Mouse (Mus musculus) forebrain, embryonic 10.5 days (tissue): ENCODE measurements around the gene Lad1. TPM values are rescaled to one million over a fixed set of nuclear protein-coding genes. Genes with fewer than 3 reads are reported as not detected.

Experiments used
- DNase-seq: peaks from one replicate; pipeline ENCODE4 v3.0.0-alpha.2; 2017; ENCODE audit warnings: low spot score; ENCODE audit errors: extremely low spot score
- H3K27ac ChIP-seq: fragments of 300-500 bp; sonication (generic); 2 replicates; pipeline ENCODE4 v1.5.1; 2016; ENCODE audit warnings: mild to moderate bottlenecking
- H3K27me3 ChIP-seq: fragments of 300-500 bp; sonication (generic); 2 replicates; pipeline ENCODE4 v1.6.1; 2016; ENCODE audit warnings: mild to moderate bottlenecking; ENCODE audit not compliant: poor library complexity, severe bottlenecking
- H3K36me3 ChIP-seq: fragments of 300-500 bp; sonication (generic); replicated peaks from 2 replicates; pipeline ENCODE4 v1.6.1; 2016; ENCODE audit warnings: mild to moderate bottlenecking, moderate library complexity
- H3K4me1 ChIP-seq: fragments of 300-500 bp; sonication (generic); 2 replicates; pipeline ENCODE4 v1.6.1; 2016
- H3K4me3 ChIP-seq: fragments of 300-500 bp; sonication (generic); 2 replicates; pipeline ENCODE4 v1.5.1; 2016; ENCODE audit warnings: mild to moderate bottlenecking, moderate library complexity
- H3K9me3 ChIP-seq: fragments of 300-500 bp; sonication (generic); 2 replicates; pipeline ENCODE4 v1.6.1; 2016; ENCODE audit warnings: mild to moderate bottlenecking, moderate library complexity
- WGBS: fragments of 180-500 bp; shearing (Covaris S2); methylation state at CpG from one replicate; pipeline ENCODE4 v1.1.7; 2016; 5-methylcytosine and 5-hydroxymethylcytosine counted together
- polyA plus RNA-seq: library from polyadenylated mRNA; unstranded; fragments of >200 nt; fragmentation: Nextera tagmentation; extraction: Ambion mirVana; gene quantifications from 2 replicates; pipeline ENCODE4 v1.2.1, GENCODE M21; 2016

The Lad1 gene
- polyA plus RNA-seq, 1 experiment from 2014 or later: 3.7 TPM

GRCm38 (mm10) chr1:135813071-135813470 lies 5.3 kb upstream of the Lad1 start:
- peaks cover 9% of the 10 kb centered on the region for H3K4me1 ChIP-seq
- H3K4me3 ChIP-seq: no peak overlapping the region
- 81% methylated on average over 4 of the region's 4 CpGs for WGBS
- DNase-seq: no peak
- H3K36me3 ChIP-seq: no peaks in the 10 kb centered on the region
- H3K27ac ChIP-seq: no peak overlapping the region
- peaks cover 51% of the 10 kb centered on the region for H3K27me3 ChIP-seq
- no peaks in the 10 kb centered on the region for H3K9me3 ChIP-seq

- 82% methylated on average over 5 of the region's 5 CpGs for WGBS
- DNase-seq: no peak
- Histone ChIP-seq H3K4me3 (no peak overlapping the region), H3K36me3 (no peaks in the 10 kb centered on the region), H3K27me3 (peaks cover 59% of the 10 kb centered on the region), H3K27ac (no peak overlapping the region), H3K9me3 (no peaks in the 10 kb centered on the region), H3K4me1 (peaks cover 12% of the 10 kb centered on the region)
Observed at GRCm38 (mm10) chr1:135813687-135814395, 4.6 kb upstream of the Lad1 start.

- Histone ChIP-seq H3K36me3 (no peaks in the 10 kb centered on the region), H3K4me1 (peaks cover 16% of the 10 kb centered on the region), H3K27me3 (peaks cover 66% of the 10 kb centered on the region), H3K4me3 (no peak overlapping the region), H3K9me3 (no peaks in the 10 kb centered on the region), H3K27ac (no peak overlapping the region)
- WGBS: 92% methylated on average over 5 of the region's 5 CpGs
- DNase-seq: no peak
Observed at GRCm38 (mm10) chr1:135814531-135814930, 3.9 kb upstream of the Lad1 start.

GRCm38 (mm10) chr1:135817595-135817994 lies 803 bp upstream of the Lad1 start:
- H3K9me3 ChIP-seq: no peaks in the 10 kb centered on the region
- no peaks in the 10 kb centered on the region for H3K36me3 ChIP-seq
- no peak for DNase-seq
- H3K27ac ChIP-seq: no peak overlapping the region
- H3K4me3 ChIP-seq: no peak overlapping the region
- H3K4me1 ChIP-seq: peaks cover 19% of the 10 kb centered on the region
- 62% methylated on average over 4 of the region's 4 CpGs for WGBS
- H3K27me3 ChIP-seq: peaks cover 85% of the 10 kb centered on the region

GRCm38 (mm10) chr1:135820071-135820470 lies 1.7 kb downstream of the Lad1 start:
- H3K9me3 ChIP-seq: no peaks in the 10 kb centered on the region

GRCm38 (mm10) chr1:135820736-135821364 lies 2.5 kb downstream of the Lad1 start:
- Histone ChIP-seq H3K27ac (no peak overlapping the region), H3K9me3 (no peaks in the 10 kb centered on the region), H3K36me3 (no peaks in the 10 kb centered on the region), H3K4me1 (peaks cover 17% of the 10 kb centered on the region), H3K4me3 (no peak overlapping the region), H3K27me3 (peaks cover 74% of the 10 kb centered on the region)
- 86% methylated on average over 16 of the region's 16 CpGs for WGBS
- DNase-seq: no peak

More at GRCm38 (mm10) chr1:135820071-135820470, 1.7 kb downstream of the Lad1 start:
- H3K4me1 ChIP-seq: peaks cover 17% of the 10 kb centered on the region
- DNase-seq: no peak
- H3K27ac ChIP-seq: no peak overlapping the region
- no peaks in the 10 kb centered on the region for H3K36me3 ChIP-seq
- 84% methylated on average over 10 of the region's 10 CpGs for WGBS
- peaks cover 81% of the 10 kb centered on the region for H3K27me3 ChIP-seq
- no peak overlapping the region for H3K4me3 ChIP-seq

GRCm38 (mm10) chr1:135821780-135822179 lies 3.4 kb downstream of the Lad1 start:
- no peaks in the 10 kb centered on the region for H3K36me3 ChIP-seq
- DNase-seq: no peak
- H3K9me3 ChIP-seq: no peaks in the 10 kb centered on the region
- H3K27me3 ChIP-seq: peaks cover 65% of the 10 kb centered on the region
- WGBS: 79% methylated on average over 7 of the region's 7 CpGs
- H3K27ac ChIP-seq: no peak overlapping the region
- no peak overlapping the region for H3K4me3 ChIP-seq
- H3K4me1 ChIP-seq: peaks cover 17% of the 10 kb centered on the region

GRCm38 (mm10) chr1:135828918-135829317 lies 10.5 kb downstream of the Lad1 start:
- 41% methylated on average over 1 of the region's 1 CpGs for WGBS
- H3K27ac ChIP-seq: no peak overlapping the region

GRCm38 (mm10) chr1:135834206-135834859 lies 15.9 kb downstream of the Lad1 start:
- 0 out of 2 replicates have a peak, but pooled peaks cover 7% of the 10 kb centered on the region for H3K27me3 ChIP-seq
- no peak overlapping the region for H3K4me3 ChIP-seq
- no peaks in the 10 kb centered on the region for H3K36me3 ChIP-seq
- no peaks in the 10 kb centered on the region for H3K9me3 ChIP-seq
- WGBS: 81% methylated on average over 6 of the region's 6 CpGs
- no peak for DNase-seq
- H3K27ac ChIP-seq: no peak overlapping the region
- peaks cover 20% of the 10 kb centered on the region for H3K4me1 ChIP-seq

More at GRCm38 (mm10) chr1:135828918-135829317, 10.5 kb downstream of the Lad1 start:
- 0 out of 2 replicates have a peak, but pooled peaks cover 7% of the 10 kb centered on the region for H3K27me3 ChIP-seq
- H3K9me3 ChIP-seq: no peaks in the 10 kb centered on the region
- no peaks in the 10 kb centered on the region for H3K4me1 ChIP-seq
- H3K4me3 ChIP-seq: no peak overlapping the region
- peak; percentile 38 for DNase-seq
- H3K36me3 ChIP-seq: no peaks in the 10 kb centered on the region

- Histone ChIP-seq H3K4me1 (peaks cover 20% of the 10 kb centered on the region), H3K9me3 (no peaks in the 10 kb centered on the region), H3K27me3 (0 out of 2 replicates have a peak, but pooled peaks cover 7% of the 10 kb centered on the region), H3K36me3 (no peaks in the 10 kb centered on the region), H3K4me3 (no peak overlapping the region), H3K27ac (no peak overlapping the region)
- no peak for DNase-seq
- 85% methylated on average over 8 of the region's 8 CpGs for WGBS
Observed at GRCm38 (mm10) chr1:135834983-135835382, 16.6 kb downstream of the Lad1 start.

GRCm38 (mm10) chr1:135835716-135836483 lies 17.5 kb downstream of the Lad1 start, which contains the start of gene Tnnt2:
TSS of gene Tnnt2 (plus strand) at chr1:135836354.
- no peak for DNase-seq
- Histone ChIP-seq H3K9me3 (no peaks in the 10 kb centered on the region), H3K27me3 (0 out of 2 replicates have a peak, but pooled peaks cover 7% of the 10 kb centered on the region), H3K36me3 (no peaks in the 10 kb centered on the region), H3K27ac (no peak within 1 kb of the TSS), H3K4me1 (peaks cover 20% of the 10 kb centered on the region), H3K4me3 (no peak within 1 kb of the TSS)
- 52% methylated on average over 9 of the region's 9 CpGs for WGBS

GRCm38 (mm10) chr1:135838626-135839025 lies 20.2 kb downstream of the Lad1 start:
- H3K9me3 ChIP-seq: no peaks in the 10 kb centered on the region
- no peak overlapping the region for H3K4me3 ChIP-seq
- H3K27ac ChIP-seq: no peak overlapping the region
- H3K36me3 ChIP-seq: no peaks in the 10 kb centered on the region
- WGBS: 71% methylated on average over 4 of the region's 4 CpGs
- no peak for DNase-seq
- H3K27me3 ChIP-seq: no peaks in the 10 kb centered on the region
- peaks cover 20% of the 10 kb centered on the region for H3K4me1 ChIP-seq
